Mouse (Mus musculus) cerebellum, adult 11-12 months (tissue): ENCODE results near the gene Mrpl22.
"Not testable (repeated sequence)": the region's sequence is repeated elsewhere in the genome, so short reads cannot be mapped to it uniquely, and the experiment has no call there.

ENCODE experiments used
- DNase-seq: peaks from one replicate; pipeline ENCODE4 v3.0.0; 2022

Mrpl22 gene

DNA sequence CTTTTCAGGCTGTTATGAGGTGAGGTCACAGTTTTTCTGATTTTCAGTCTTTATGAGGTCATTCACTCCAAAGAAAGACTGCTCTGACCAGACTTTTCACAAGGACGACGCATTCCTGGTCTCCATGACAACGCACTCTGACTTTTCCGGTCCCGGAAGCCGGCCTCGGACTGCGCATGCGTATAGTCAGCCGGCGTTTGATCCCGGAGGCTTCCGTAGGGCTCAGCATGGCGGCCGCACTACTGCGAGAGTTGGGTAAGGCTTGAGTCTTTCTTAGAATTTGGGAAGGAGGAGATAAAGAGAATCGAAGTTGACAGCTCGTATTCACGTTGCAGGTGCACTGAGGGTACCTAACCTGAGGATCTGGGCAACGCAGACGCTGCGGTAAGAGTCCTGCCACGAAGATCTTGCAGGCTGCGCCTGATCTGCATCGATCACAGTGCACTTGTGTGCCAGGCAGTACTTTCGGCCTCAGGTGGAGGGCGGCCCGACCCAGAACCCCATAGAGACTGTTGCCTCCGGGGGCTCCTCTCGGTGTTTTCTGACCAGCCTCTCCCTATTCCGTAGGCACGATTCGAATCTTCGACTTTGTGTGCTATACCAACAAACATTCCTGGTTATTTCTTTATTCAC lies at the start of gene Mrpl22:
Gene Mrpl22, plus strand, starts transcription at position 203 of the 633 bp plus-strand sequence.
- DNase-seq, result peak; percentile 92

DNA sequence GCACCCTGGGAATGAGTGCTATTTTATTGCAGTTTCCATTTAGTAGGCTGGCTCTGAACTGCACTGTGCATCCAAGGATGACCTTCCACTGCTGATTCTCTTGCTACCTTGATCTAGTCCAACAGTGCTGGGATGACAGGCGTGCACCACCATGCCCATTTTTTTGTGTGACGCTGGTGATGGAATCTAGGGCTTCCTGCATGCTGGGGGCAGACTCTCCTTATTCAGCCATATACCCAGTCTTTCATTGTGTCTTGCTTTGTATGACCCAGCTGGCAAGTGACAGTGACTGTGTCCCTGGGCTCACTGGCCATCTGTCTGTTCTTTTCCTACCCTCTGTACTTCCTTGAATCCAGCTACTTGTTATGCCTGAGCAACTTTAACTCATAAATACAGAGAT lies 47.8 kb upstream of the Mrpl22 start:
- DNase-seq, result peak; percentile 56

DNA sequence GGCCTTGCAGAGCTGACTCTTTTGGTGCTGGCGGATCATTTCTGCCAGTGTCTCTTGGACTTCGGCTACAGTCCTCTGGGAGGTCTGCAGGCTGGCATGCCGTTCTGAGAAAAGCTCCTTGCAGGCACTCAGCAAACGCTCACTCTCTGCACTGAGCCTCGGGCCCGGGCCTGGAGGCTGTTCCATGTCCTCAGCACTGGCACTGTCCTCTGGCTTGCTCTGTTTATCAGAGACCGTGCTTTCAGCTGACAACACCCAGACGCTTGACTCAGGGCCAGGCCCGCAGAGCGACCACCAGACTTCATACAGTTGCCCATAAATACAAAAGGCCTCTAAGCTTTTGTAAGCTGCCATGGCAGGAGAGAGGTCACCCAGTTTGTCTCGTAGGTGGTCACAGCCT lies 46.4 kb upstream of the Mrpl22 start:
- DNase-seq, result no peak

DNA sequence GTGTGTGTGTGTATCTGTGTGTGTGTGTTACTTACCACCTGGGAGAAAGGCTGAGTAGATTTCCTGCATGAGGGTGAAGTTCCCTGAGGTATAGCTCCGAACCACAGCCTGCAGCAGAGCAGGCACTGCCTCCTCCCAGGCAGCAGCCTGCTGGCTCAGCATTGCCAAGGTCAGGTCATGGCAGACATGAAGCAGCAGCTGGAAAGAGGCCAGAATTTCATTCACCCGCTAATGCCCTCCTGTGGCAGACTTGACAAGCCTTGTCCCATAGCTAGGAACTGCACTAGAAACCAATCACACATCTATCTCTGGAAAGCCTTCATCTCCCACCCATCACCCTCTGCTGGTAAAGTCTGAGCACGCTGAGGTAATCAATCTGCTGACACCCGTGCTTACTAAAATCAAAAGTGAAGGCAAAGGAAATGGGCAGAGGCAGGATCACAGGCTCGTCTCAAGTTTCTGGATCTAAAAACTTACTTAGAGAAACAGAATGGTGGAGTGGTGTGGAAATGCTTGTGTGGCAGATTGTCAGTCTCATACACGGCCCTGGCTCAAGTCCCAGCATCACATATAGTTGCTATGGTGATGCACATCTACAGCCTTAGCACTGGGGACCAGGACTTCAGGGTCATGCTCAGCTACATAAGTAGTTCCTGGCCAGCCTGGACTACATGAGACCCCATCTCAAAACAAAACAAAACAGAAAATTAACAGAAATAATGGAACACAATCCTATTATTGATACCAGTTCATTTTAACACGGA lies 44.9 kb upstream of the Mrpl22 start:
- peak; percentile 81 for DNase-seq

DNA sequence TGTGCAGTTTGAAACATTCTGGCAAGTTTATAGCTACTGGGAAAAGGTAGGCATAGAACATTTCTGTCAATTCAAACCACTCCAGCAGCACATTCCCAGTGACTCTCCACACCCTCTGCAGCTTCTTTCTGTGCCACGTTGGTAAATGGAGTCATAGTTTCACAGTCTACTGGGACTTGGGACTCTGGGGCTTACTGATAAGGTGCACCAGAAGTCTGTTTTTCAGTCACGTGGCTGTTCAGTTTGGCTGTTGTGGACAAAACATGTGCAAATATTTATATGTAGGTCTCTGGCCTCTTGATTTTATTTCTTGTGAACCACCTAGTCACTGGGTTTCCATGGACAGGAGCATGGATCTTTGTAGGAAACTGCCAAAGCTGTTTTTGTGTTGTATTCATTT lies 43.9 kb upstream of the Mrpl22 start:
- DNase-seq, result no peak

DNA sequence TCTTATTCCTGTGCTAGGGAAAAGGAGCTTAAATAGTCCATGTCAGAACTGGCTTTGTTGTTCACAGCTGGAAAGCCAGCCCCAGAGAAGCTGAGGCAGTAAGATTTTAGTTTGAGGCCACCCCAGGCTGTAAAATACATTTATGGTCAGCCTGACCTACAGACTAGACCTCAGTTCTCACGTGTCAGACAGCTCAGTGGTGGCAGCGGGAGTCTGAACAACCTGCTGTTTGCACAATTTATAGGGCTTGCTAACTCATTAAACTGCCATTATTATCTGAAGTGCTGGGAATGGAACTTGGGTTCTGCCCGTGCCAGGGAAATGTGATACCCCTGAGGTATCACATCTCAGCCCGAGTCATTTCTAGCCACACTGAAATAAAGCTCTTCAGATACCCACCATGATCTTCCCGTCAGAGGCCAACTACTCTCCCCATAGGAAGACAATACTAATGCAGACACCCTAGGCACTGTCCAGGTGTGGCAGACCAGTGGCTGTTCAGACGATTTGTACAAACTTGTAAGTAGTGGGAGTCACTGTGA lies 42.1 kb upstream of the Mrpl22 start:
- DNase-seq, result no peak

DNA sequence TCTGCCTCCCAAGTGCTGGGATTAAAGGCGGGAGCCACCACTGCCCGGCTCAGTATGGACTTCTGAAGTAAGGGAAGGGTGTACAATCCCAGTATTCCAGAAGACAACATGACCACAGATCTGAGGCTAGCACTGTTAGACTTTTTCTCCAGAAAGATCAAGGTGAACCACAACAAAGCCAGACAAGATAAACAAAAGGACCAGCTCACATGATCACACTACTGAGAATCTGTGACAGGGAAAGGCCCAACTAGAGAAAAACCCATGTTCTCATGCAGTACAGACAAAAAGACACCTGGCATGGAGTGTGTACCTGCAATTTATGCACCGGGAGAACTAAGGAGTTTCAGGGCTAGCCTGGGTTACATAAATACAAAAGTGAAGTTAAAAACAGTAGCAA lies 39.4 kb upstream of the Mrpl22 start:
- DNase-seq, result no peak

DNA sequence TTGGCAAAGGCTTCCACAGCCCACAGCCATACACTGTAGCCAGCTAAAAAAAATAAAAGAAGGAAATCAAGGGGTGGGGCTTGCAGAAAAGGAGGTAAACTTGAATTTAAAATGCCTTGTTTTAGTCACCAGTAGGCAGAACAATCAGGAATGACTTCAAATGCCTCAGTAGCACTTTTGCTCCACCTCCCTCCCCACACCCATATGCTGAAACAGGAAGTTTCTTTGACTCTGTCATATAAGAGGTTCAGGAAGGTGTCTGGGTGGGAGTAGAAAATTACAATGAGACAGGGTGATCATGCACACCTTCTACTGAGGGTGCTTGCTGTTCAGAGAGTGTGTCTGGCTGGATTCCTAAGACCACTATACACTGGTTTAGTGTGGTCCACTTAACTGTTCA lies 36.6 kb upstream of the Mrpl22 start:
- DNase-seq, result no peak

DNA sequence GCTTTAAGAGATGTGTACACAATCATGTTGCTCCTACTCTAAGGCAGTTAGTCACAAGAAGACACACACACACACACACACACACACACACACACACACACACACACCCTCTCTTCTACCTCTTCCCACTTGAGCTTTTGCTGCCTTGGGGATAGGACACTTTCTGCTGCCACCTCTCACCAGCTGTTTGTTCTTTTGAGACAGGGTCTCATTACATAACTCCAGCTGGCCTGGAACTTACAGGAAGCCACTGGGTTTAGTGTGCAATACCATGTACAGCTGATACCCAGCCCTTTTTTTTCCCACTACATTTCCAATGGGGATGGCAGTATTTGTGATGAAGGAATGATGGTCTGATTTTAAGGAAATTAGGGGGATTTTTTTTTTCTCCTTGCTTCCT lies 36.2 kb upstream of the Mrpl22 start:
- no peak for DNase-seq

DNA sequence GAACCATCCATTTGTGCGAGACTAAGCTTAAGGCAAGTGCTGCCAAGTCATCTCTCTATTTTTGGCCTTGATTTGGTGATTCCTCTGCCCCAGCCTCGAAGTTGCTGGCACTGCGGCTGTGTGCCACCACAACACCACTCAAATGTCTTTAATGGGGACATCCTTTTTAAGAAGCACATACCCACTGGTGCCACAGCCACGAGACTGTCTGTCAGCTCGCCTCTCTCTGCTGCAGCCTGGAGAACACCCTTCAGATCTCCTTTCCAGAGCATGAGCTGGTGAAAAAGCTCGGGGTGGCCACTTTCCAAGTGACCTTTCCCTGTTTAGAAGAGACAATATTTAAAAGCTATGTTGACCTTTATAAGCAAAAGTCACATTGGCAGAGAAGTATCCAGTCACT lies 34.8 kb upstream of the Mrpl22 start:
- no peak for DNase-seq

DNA sequence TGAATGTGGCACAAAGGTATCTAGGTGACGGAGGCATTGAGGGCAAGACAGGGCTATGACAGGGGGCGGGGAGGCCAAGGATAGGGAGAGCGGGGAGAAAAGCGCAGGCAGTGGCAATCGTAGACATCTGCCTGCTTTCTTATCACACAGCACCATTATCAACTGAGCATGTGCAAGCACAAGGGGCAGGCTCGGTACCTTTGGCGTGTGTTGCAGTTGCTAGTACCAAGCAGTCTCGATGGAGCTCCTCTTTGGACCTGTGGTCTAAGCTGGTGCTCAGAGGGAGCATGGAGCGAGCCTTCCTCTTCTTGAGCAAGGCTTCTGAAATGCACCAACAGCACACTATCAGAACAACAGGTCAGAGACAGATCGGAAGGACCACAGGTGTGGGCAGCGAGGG lies 32.6 kb upstream of the Mrpl22 start:
- no peak for DNase-seq

DNA sequence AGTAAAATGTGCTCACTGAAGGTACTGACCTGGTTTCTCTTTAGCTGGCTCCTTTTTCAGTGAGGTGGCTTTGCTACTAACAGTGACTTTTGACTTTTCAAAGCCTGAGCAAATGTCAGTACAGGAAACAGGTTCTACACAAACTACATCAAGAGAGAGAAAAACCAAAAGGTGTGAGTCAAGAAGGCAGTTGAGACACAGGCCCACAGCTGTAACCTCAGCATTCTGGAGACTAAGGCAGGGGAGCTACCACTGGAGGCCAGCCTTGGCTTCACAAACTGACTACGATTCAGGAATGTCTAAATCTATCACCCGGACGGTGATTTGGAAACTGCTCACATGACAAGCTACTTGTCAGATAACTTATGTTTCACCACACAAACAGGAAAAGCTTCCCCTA lies 32.0 kb upstream of the Mrpl22 start:
- no peak for DNase-seq

DNA sequence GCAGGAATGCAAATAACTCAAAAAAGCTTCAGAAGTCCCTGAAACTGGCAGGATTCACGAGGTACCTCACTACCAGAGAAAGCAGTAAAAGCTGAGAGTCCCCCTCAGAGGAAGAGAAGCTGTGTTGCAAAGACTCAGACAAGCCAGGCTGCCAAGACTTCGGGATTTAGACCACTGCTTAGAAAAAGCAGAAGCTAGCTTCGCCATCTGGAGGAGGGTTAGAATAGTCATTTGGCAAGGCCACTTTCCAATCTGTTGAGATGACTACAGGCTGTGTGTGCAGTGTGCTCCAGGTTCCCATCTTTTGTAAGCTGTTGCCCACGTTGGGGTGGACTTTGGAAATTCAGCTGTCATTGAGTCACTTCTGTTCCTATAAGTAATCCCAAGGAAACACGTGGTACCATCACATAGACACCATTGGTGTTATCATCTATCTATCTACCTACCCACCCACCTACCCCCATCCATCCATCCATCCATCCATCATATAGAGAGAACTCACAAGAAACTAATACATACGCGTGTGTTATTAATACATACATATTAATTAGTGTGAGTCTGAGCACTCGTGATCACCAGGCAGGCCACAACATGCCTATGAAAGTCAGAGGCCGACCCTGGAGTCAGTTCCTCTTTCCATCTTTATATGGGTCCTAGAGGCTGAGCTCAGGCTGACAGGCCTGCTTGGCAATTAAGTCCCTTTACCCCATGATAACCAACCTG lies 27.6 kb upstream of the Mrpl22 start:
- DNase-seq, result no peak

DNA sequence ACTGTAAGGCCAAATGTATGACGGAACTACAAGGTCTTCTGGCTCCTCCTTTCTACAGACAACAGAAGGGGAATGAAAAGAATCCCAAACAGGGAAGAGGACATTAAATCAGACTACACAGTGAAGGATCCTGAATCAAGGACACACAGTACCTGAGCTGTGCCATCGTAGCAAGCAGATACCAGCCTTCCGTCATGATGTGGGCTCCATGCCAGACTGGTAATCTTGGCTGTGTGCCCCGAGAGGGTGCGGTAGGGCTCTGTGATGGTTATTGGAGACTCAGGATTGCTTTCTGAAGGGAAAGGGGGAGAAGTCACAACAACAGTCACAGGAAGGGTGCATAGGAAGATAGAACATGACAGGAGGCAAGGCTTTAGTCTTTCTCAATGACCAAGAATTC lies 25.2 kb upstream of the Mrpl22 start:
- no peak for DNase-seq

DNA sequence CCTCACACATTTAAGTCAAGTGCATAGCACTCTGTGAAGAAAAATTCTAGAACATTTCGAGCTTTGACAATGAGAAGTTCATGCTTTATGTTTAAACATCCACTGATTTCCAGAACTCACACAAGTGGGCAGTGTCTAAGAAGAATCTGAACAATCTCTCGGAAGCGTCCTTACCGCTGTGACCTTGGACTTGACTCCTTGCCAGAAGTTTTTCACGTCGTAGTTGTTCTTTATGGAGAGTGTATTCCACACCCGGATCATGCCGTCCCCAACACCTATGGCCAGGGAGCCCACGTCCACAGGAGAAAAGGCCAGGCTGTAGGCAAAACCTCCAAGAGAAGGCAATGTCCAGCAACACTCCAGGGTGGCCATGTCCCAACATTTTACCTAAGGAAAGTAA lies 16.0 kb upstream of the Mrpl22 start:
- DNase-seq, result no peak

DNA sequence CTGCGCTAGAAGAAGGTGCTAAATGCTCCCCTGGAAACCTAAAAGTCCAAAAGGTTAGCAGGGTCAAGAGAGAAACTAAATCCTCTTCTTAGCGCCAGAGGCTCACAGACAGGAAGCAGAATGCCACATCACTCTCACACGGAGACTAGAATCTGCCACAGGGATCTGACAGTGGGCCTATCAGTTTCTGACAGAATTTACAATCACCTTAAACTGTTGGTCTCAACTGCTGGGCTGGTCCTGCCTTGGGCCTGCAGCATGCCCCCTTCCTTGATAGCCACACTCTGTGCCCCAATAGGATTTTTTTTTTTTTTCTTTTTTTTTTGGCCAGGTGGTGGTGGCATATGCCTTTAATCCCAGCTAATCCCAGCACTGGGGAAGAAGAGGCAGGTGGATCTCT lies 14.6 kb upstream of the Mrpl22 start:
- no peak for DNase-seq

DNA sequence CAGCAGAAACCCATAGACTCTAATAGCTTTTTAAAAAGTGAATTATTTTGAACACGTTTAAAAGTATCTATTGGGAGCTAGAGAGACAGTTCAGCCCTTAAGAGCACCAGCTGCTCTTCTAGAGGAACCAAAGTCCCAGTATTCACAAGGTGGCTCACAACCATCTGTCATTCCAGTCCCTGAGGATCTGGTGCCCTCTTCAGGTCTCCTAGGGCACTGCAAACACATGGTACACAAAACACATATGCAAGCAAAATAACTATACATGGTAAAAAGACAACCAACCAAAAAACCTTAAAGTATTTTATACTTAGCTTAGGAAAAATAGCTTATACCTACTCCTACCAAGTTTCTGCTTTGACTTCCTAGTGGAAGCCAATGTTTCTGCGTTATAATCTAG lies 6.4 kb upstream of the Mrpl22 start:
- DNase-seq, result no peak

DNA sequence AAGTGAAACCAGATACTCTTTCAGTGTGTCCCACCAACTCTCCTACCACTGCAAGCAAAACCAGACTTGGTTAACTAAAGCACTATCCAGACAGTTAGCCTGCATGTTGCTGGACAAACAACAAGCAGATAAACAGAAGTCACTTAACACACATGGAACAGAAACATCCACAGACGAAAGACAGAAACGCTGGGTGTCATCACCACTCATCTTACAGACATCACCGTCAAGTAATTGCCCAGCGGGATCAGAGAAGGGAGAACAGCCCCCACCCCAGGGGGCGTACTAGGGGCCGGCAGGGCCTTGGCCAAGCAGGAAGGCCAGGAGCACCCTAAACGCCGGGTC lies 3.7 kb upstream of the Mrpl22 start:
- DNase-seq, result no peak

DNA sequence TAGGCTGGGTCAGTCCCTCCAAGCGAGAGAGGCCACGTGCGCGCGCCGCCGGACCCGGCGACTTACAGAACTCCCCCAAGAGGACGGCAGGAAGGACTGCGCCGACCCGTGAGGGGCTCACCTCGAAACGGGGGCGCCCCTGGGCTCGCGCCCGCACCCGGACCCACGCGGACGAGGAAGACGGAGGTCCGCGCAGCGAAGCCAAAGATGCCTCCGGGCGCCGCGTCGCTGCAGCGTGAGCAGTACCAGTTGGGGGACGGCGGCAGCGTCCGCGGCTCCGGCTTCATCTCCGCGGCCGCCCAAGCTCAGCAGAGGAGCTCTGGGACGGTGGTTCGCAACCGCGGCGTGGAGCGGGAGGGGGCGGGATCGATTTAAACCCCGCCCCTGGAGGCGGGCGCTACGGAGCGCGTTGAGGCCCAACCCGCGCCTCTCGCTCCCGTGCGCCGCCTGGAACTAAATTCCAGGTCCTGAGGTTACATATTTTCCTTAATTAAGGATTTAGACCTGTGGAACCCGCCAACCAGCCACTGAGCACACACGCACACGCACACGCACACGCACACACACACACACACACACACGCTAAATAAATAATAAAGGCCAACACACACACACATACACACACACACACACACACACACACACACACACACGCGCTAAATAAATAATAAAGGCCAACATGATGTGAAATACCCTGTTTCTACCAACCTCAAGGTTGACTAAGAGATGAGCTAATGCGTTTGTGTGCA lies 3.1 kb upstream of the Mrpl22 start, which contains the start of gene Gemin5:
Gene Gemin5, minus strand, starts transcription at position 373 of the 749 bp plus-strand sequence.
- peak; percentile 85 for DNase-seq

DNA sequence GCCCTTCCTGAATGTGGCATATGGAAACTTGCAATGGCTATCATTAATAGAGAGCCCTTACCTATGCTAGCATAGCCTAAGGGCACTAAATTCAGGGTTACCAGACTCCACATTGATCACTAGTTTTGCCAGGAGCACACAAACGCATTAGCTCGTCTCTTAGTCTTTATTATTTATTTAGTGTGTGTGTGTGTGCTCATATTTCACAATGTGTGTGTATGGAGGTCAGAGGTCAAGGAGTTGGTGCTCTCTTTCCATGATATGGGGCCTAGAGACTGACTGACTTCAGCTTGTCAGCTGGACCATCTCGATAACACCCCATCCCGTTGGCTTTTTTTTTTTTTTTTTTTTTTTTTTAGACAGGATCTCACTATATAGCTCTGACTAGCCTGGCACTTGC lies 1.8 kb upstream of the Mrpl22 start:
- no peak for DNase-seq

DNA sequence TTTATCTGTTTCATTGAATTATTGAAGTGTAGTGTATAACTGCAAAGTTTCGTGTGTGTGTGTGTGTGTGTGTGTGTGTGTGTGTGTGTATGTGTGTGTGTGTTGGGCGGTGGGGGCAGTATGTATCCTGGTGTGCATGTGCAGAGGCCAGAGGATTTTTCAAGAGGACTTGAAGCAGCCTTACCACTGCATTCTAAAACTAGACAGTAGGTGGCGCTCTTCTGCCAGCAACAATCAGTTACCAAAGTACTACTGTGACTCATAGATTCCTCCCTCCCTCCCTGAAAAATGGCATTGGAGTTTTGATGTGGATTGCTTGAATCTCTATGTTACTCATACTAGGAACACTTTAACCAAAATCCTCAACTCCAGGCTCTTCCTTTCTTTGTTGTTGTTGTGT lies 8.1 kb downstream of the Mrpl22 start:
- peak; percentile 59 for DNase-seq

DNA sequence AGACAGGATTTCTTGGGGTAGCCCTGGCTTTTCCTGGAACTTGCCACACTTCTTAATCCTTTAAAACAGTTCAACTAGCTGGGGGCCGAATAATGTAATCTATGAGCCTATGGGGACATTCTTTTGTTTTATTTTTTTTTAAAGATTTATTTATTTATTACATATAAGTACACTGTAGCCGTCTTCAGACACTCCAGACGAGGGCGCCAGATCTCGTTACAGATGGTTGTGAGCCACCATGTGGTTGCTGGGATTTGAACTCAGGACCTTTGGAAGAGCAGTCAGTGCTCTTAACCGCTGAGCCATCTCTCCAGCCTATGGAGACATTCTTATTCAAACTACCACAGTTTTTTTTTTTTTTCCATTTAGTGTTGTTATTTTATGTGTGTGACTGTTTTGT lies 8.5 kb downstream of the Mrpl22 start:
- DNase-seq, result not testable (repeated sequence)

DNA sequence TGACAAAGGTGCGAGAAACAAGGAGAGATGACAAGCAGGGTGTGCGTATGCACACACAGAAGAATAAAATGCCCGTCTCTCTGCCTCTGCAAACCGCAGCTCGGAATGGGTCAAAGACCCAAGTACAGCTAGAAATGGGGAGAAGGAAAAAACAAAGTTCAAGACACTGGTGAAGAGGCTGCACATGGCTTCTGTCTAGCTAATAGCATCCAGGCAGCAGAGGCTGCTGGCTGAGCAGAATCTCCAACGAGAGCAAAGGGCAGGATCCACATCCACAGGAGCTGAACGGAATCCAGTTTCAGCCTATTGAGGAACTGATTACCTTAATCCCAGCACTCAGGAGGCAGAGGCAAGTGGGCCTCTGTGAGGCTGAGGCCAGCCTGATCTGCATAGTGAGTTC lies 9.3 kb downstream of the Mrpl22 start:
- no peak for DNase-seq
